Mouse (Mus musculus) myocyte (in vitro differentiated cells): ENCODE measurements at regions not wholly inside any gene's neighbourhood (a gene's known extent, or its start where the extent isn't known, plus 50 kb on each side); places are given as distances from the start of the nearest gene placed in this dataset.
A peak's percentile ranks its signal among the peaks of the same experiment; 100 is the strongest.

Experiments used
- H3K27me3 ChIP-seq: one replicate; pipeline ENCODE4 v1.6.1; 2011; ENCODE audit not compliant: control insufficient read depth, insufficient read depth, insufficient read length
- H3K36me3 ChIP-seq: one replicate; pipeline ENCODE4 v1.6.1; 2011; ENCODE audit not compliant: control insufficient read depth, insufficient read depth
- H3K4me2 ChIP-seq: one replicate; pipeline ENCODE4 v1.6.1; 2011; ENCODE audit warnings: low read depth, control low read depth
- H3K4me3 ChIP-seq: one replicate; pipeline ENCODE4 v1.5.1; 2011; ENCODE audit warnings: mild to moderate bottlenecking, control low read depth, moderate library complexity
- H3K79me2 ChIP-seq: one replicate; pipeline ENCODE4 v1.6.1; 2011; ENCODE audit not compliant: control insufficient read depth, insufficient read depth
- H3ac ChIP-seq: one replicate; pipeline ENCODE4 v1.6.1; 2011; ENCODE audit not compliant: control insufficient read depth, insufficient read length
- CEBPB ChIP-seq: IDR thresholded peaks from 2 replicates; pipeline ENCODE4 v1.6.1; 2011; ENCODE audit warnings: mild to moderate bottlenecking, moderate library complexity; ENCODE audit not compliant: poor library complexity, insufficient read depth, severe bottlenecking
- E2F4 ChIP-seq: IDR thresholded peaks from one replicate; pipeline ENCODE4 v1.6.1; 2011; ENCODE audit warnings: mild to moderate bottlenecking, control low read depth, moderate library complexity; ENCODE audit not compliant: insufficient read depth
- MAX ChIP-seq: IDR thresholded peaks from one replicate; pipeline ENCODE4 v1.6.1; 2011; ENCODE audit warnings: low read depth, mild to moderate bottlenecking, control low read depth
- MYOD1 ChIP-seq, 3 experiments: IDR thresholded peaks; one replicate each; pipeline ENCODE4 v1.6.1; 2011; ENCODE audit warnings: control low read depth in 2 of 3, low read depth in 2 of 3, mild to moderate bottlenecking in 2 of 3, moderate library complexity in 1 of 3; ENCODE audit not compliant: insufficient read length in 2 of 3, control insufficient read depth in 1 of 3
- MYOG ChIP-seq, 3 experiments: IDR thresholded peaks; one replicate each; pipeline ENCODE4 v1.6.1; 2011; ENCODE audit warnings: control low read depth in 2 of 3, low read depth in 2 of 3, mild to moderate bottlenecking in 2 of 3; ENCODE audit not compliant: insufficient read length in 2 of 3, control insufficient read depth in 1 of 3, insufficient read depth in 1 of 3
- POLR2A ChIP-seq: IDR thresholded peaks from one replicate; pipeline ENCODE4 v1.6.1; 2011; ENCODE audit warnings: low read depth, mild to moderate bottlenecking, control low read depth, moderate library complexity; ENCODE audit not compliant: insufficient read length
- POLR2AphosphoS2 ChIP-seq: IDR thresholded peaks from one replicate; pipeline ENCODE4 v1.6.1; 2011; ENCODE audit warnings: low read depth, control low read depth; ENCODE audit not compliant: insufficient read length
- REST ChIP-seq: IDR thresholded peaks from one replicate; pipeline ENCODE4 v1.6.1; 2011; ENCODE audit warnings: mild to moderate bottlenecking, control low read depth, moderate library complexity; ENCODE audit not compliant: insufficient read depth, insufficient read length
- SRF ChIP-seq: IDR thresholded peaks from one replicate; pipeline ENCODE4 v1.6.1; 2011; ENCODE audit warnings: low read depth; ENCODE audit not compliant: control insufficient read depth, insufficient read length
- TCF12 ChIP-seq: IDR thresholded peaks from one replicate; pipeline ENCODE4 v1.6.1; 2011; ENCODE audit warnings: mild to moderate bottlenecking, control low read depth; ENCODE audit not compliant: poor library complexity, insufficient read depth, severe bottlenecking
- TCF3 ChIP-seq: IDR thresholded peaks from one replicate; pipeline ENCODE4 v1.6.1; 2011; ENCODE audit warnings: low read depth, control low read depth; ENCODE audit not compliant: insufficient read length
- USF1 ChIP-seq: IDR thresholded peaks from one replicate; pipeline ENCODE4 v1.6.1; 2011; ENCODE audit warnings: low read depth, mild to moderate bottlenecking, control low read depth, moderate library complexity

- H3K79me2 ChIP-seq: peaks cover 40% of the 10 kb centered on the region
- H3K4me2 ChIP-seq: peak overlapping the region; percentile 88
- H3ac ChIP-seq: peak overlapping the region; percentile 53
- H3K27me3 ChIP-seq: no peaks in the 10 kb centered on the region
- no peak for TF ChIP-seq REST
- peak in 1 of 3 experiments; percentile 22 for TF ChIP-seq MYOD1 (IDR thresholded peaks at IDR 0.05; ENCODE audit: control insufficient read depth in 1 of 3, insufficient read length in 2 of 3, low read depth in 2 of 3)
- no peak for TF ChIP-seq TCF3
- peak in 1 of 3 experiments; percentile 28 for TF ChIP-seq MYOG (IDR thresholded peaks at IDR 0.05; ENCODE audit: control insufficient read depth in 1 of 3, insufficient read depth in 1 of 3, insufficient read length in 2 of 3, low read depth in 2 of 3)
- TF ChIP-seq E2F4: no peak
- peak overlapping the region; percentile 35 for H3K4me3 ChIP-seq
- no peaks in the 10 kb centered on the region for H3K36me3 ChIP-seq
Measured at GRCm38 (mm10) chr9:41474244-41474944, 312.9 kb upstream of the Ubash3b start.

GRCm38 (mm10) chr9:41473506-41473905 is 312.0 kb upstream of the Ubash3b start:
- Histone ChIP-seq H3K4me2 (no peak overlapping the region), H3ac (no peak overlapping the region), H3K4me3 (no peak overlapping the region), H3K79me2 (peaks cover 34% of the 10 kb centered on the region), H3K36me3 (no peaks in the 10 kb centered on the region), H3K27me3 (no peaks in the 10 kb centered on the region)
- no peak for TF ChIP-seq MAX

GRCm38 (mm10) chr9:41471345-41471744 is 309.8 kb upstream of the Ubash3b start:
- H3K36me3 ChIP-seq: no peaks in the 10 kb centered on the region
- no peaks in the 10 kb centered on the region for H3K27me3 ChIP-seq
- no peak overlapping the region for H3ac ChIP-seq
- H3K4me3 ChIP-seq: no peak overlapping the region
- H3K79me2 ChIP-seq: peaks cover 13% of the 10 kb centered on the region
- TF ChIP-seq SRF: no peak
- TF ChIP-seq USF1: no peak
- TF ChIP-seq MYOD1 (IDR thresholded peaks at IDR 0.05; ENCODE audit: control insufficient read depth in 1 of 3, insufficient read length in 2 of 3, low read depth in 2 of 3): no peak
- TF ChIP-seq POLR2AphosphoS2: no peak
- TF ChIP-seq REST: no peak
- TF ChIP-seq E2F4: no peak
- no peak for TF ChIP-seq TCF12
- TF ChIP-seq CEBPB: no peak
- TF ChIP-seq TCF3: no peak
- TF ChIP-seq POLR2A: no peak
- no peak for TF ChIP-seq MYOG (IDR thresholded peaks at IDR 0.05; ENCODE audit: control insufficient read depth in 1 of 3, insufficient read depth in 1 of 3, insufficient read length in 2 of 3, low read depth in 2 of 3)
- no peak overlapping the region for H3K4me2 ChIP-seq

DNA sequence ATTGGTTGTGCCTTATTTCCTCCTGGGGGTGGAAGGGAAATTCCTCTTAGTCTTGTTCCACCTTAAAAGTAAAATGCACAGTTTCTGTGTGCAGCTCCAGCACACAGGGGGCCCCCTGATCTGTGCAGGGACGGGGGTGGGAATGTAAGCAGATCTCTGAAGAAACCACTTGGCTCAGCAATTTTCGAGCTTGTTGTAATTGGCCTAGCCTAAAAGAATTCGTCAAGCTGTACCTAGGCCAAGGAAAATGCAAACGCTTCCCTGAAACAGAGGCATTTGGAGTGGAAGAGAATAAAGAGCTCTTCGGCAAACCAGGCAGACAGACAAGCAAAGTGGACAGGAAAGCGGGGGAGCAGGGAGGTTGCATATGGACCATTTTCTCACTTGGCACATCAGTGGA is 308.5 kb upstream of the Ubash3b start:
- no peak for TF ChIP-seq MYOG (IDR thresholded peaks at IDR 0.05; ENCODE audit: control insufficient read depth in 1 of 3, insufficient read depth in 1 of 3, insufficient read length in 2 of 3, low read depth in 2 of 3)
- no peak for TF ChIP-seq REST
- TF ChIP-seq POLR2A: no peak
- TF ChIP-seq MYOD1 (IDR thresholded peaks at IDR 0.05; ENCODE audit: control insufficient read depth in 1 of 3, insufficient read length in 2 of 3, low read depth in 2 of 3): no peak
- TF ChIP-seq SRF: no peak
- no peak for TF ChIP-seq USF1
- TF ChIP-seq TCF12: no peak
- no peak for TF ChIP-seq MAX
- Histone ChIP-seq H3K79me2 (peaks cover 3% of the 10 kb centered on the region), H3K4me3 (no peak overlapping the region), H3K27me3 (no peaks in the 10 kb centered on the region), H3K36me3 (no peaks in the 10 kb centered on the region), H3K4me2 (no peak overlapping the region), H3ac (no peak overlapping the region)

DNA sequence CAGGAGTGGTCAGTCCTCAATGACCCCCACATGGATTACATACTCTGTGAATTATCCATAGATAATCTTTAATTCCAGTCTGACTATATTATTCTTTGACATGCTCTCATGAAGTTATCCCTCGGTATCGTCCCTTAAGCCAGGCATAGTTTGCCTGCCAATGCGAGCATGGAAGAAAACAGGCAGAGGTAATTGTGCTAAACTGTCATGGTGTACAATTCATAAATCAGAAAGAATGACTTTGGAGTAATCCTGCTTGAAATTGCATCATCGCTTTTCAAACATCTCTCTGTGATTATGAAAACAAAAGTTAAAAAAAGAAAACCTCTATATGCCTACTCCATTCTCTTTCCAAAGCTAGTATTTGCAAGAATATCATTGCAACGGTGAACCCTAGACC is 307.9 kb upstream of the Ubash3b start:
- Histone ChIP-seq H3K27me3 (no peaks in the 10 kb centered on the region), H3K79me2 (no peaks in the 10 kb centered on the region), H3K4me2 (no peak overlapping the region), H3K36me3 (no peaks in the 10 kb centered on the region), H3ac (no peak overlapping the region), H3K4me3 (no peak overlapping the region)
- TF ChIP-seq CEBPB: peak; percentile 49; the same call in 1 of the 2 replicates
- no peak for TF ChIP-seq E2F4
- no peak for TF ChIP-seq MYOG (IDR thresholded peaks at IDR 0.05; ENCODE audit: control insufficient read depth in 1 of 3, insufficient read depth in 1 of 3, insufficient read length in 2 of 3, low read depth in 2 of 3)
